Mouse (Mus musculus): ENCODE measurements around the gene Ubl5. TPM values are rescaled to one million over a fixed set of nuclear protein-coding genes. Genes with fewer than 3 reads are reported as not detected.

Ubl5 gene
- total RNA-seq, 2 experiments from 2014 or later = 218 to 220 TPM

- DNase-seq (ENCODE audit: low spot score) = peak; percentile 99
- intact Hi-C loops (cut with DNase I) = loop anchor here (5.0 kb wide), 1 partner anchor 184 kb away; no protein-coding TSS in a partner anchor
These were observed 9.1 kb downstream of the Ubl5 start, which contains the start of gene Pin1 for GRCm38 (mm10) chr9:20651602-20652259. TSS of gene Pin1 (plus strand) at chr9:20652095.

GRCm38 (mm10) chr9:20652260-20652658 lies 9.6 kb downstream of the Ubl5 start:
- DNase-seq (ENCODE audit: low spot score) = no peak
- intact Hi-C loops (cut with DNase I) = loop anchor here (5.0 kb wide), 1 partner anchor 185 kb away; no protein-coding TSS in a partner anchor

- DNase-seq (ENCODE audit: low spot score) = no peak
- intact Hi-C loops (cut with DNase I) = loop anchor here (5.0 kb wide), 1 partner anchor 187 kb away; no protein-coding TSS in a partner anchor
These were observed 11.2 kb downstream of the Ubl5 start for GRCm38 (mm10) chr9:20653859-20654258.

GRCm38 (mm10) chr9:20657546-20657945 lies 14.9 kb downstream of the Ubl5 start:
- intact Hi-C loops (cut with DNase I) = no loop called here
- DNase-seq (ENCODE audit: low spot score) = no peak

- intact Hi-C loops (cut with DNase I) = loop anchor here (5.0 kb wide), 1 partner anchor 170 kb away; no protein-coding TSS in a partner anchor
- DNase-seq (ENCODE audit: low spot score) = no peak
These were observed 19.6 kb downstream of the Ubl5 start for GRCm38 (mm10) chr9:20662325-20662724.

- intact Hi-C loops (cut with DNase I) = loop anchor here (5.0 kb wide), 1 partner anchor 169 kb away; no protein-coding TSS in a partner anchor
- no peak for DNase-seq (ENCODE audit: low spot score)
These were observed 20.2 kb downstream of the Ubl5 start for GRCm38 (mm10) chr9:20662874-20663273.

GRCm38 (mm10) chr9:20663956-20664355 lies 21.3 kb downstream of the Ubl5 start:
- intact Hi-C loops (cut with DNase I) = loop anchor here (2.0 to 5.0 kb wide), 2 partner anchors 65 to 168 kb away; no protein-coding TSS in a partner anchor
- DNase-seq (ENCODE audit: low spot score) = no peak

GRCm38 (mm10) chr9:20664366-20664765 lies 21.7 kb downstream of the Ubl5 start:
- intact Hi-C loops (cut with DNase I) = loop anchor here (2.0 to 5.0 kb wide), 2 partner anchors 64 to 168 kb away; no protein-coding TSS in a partner anchor

GRCm38 (mm10) chr9:20664982-20665637 lies 22.4 kb downstream of the Ubl5 start:
- DNase-seq (ENCODE audit: low spot score) = no peak
- intact Hi-C loops (cut with DNase I) = loop anchor here (2.0 to 5.0 kb wide), 2 partner anchors 64 to 167 kb away; no protein-coding TSS in a partner anchor

More at GRCm38 (mm10) chr9:20664366-20664765, 21.7 kb downstream of the Ubl5 start:
- DNase-seq (ENCODE audit: low spot score) = no peak

GRCm38 (mm10) chr9:20665925-20666324 lies 23.2 kb downstream of the Ubl5 start:
- intact Hi-C loops (cut with DNase I) = loop anchor here (2.0 kb wide), 1 partner anchor 63 kb away; no protein-coding TSS in a partner anchor
- no peak for DNase-seq (ENCODE audit: low spot score)

- intact Hi-C loops (cut with DNase I) = no loop called here
- no peak for DNase-seq (ENCODE audit: low spot score)
These were observed 23.9 kb downstream of the Ubl5 start for GRCm38 (mm10) chr9:20666510-20667034.

GRCm38 (mm10) chr9:20668065-20668464 lies 25.4 kb downstream of the Ubl5 start:
- intact Hi-C loops (cut with DNase I) = no loop called here
- no peak for DNase-seq (ENCODE audit: low spot score)

- no peak for DNase-seq (ENCODE audit: low spot score)
These were observed 29.4 kb downstream of the Ubl5 start for GRCm38 (mm10) chr9:20672047-20672446.

GRCm38 (mm10) chr9:20677892-20678291 lies 35.2 kb downstream of the Ubl5 start:
- intact Hi-C loops (cut with DNase I) = no loop called here
- DNase-seq (ENCODE audit: low spot score) = no peak

More at GRCm38 (mm10) chr9:20672047-20672446, 29.4 kb downstream of the Ubl5 start:
- intact Hi-C loops (cut with DNase I) = no loop called here

GRCm38 (mm10) chr9:20680378-20680958 lies 37.8 kb downstream of the Ubl5 start:
- DNase-seq (ENCODE audit: low spot score) = no peak
- intact Hi-C loops (cut with DNase I) = no loop called here

GRCm38 (mm10) chr9:20681546-20682388 lies 39.1 kb downstream of the Ubl5 start:
- intact Hi-C loops (cut with DNase I) = no loop called here

GRCm38 (mm10) chr9:20682389-20682722 lies 39.7 kb downstream of the Ubl5 start:
- no peak for DNase-seq (ENCODE audit: low spot score)
- intact Hi-C loops (cut with DNase I) = no loop called here

More at GRCm38 (mm10) chr9:20681546-20682388, 39.1 kb downstream of the Ubl5 start:
- DNase-seq (ENCODE audit: low spot score) = no peak

GRCm38 (mm10) chr9:20685081-20685861 lies 42.6 kb downstream of the Ubl5 start:
- intact Hi-C loops (cut with DNase I) = no loop called here
- DNase-seq (ENCODE audit: low spot score) = no peak

- DNase-seq (ENCODE audit: low spot score) = no peak
- intact Hi-C loops (cut with DNase I) = no loop called here
These were observed 46.7 kb downstream of the Ubl5 start for GRCm38 (mm10) chr9:20689403-20689802.
